Mouse (Mus musculus) embryonic facial prominence, embryonic 12.5 days (tissue): ENCODE measurements around the gene Odc1. TPM values are rescaled to one million over a fixed set of nuclear protein-coding genes. Genes with fewer than 3 reads are reported as not detected.

ENCODE experiments used
- ATAC-seq: fragments of 200-750 bp; cut with Nextera tagmentation; 2 replicates; pipeline ENCODE4 v1.8.0; 2017; ENCODE audit not compliant: insufficient number of reproducible peaks, insufficient read depth, low FRiP score, low TSS enrichment
- H3K27ac ChIP-seq: fragments of 300-500 bp; sonication (generic); 2 replicates; pipeline ENCODE4 v1.5.1; 2016; ENCODE audit warnings: mild to moderate bottlenecking
- H3K27me3 ChIP-seq: fragments of 300-500 bp; sonication (generic); 2 replicates; pipeline ENCODE4 v1.6.1; 2016; ENCODE audit warnings: mild to moderate bottlenecking, moderate library complexity
- H3K36me3 ChIP-seq: fragments of 300-500 bp; sonication (generic); 2 replicates; pipeline ENCODE4 v1.6.1; 2016; ENCODE audit warnings: mild to moderate bottlenecking
- H3K4me1 ChIP-seq: fragments of 300-500 bp; sonication (generic); 2 replicates; pipeline ENCODE4 v1.6.1; 2016
- H3K4me2 ChIP-seq: fragments of 300-500 bp; sonication (generic); replicated peaks from 2 replicates; pipeline ENCODE4 v1.6.1; 2016; ENCODE audit warnings: mild to moderate bottlenecking, moderate library complexity
- H3K4me3 ChIP-seq: fragments of 300-500 bp; sonication (generic); 2 replicates; pipeline ENCODE4 v1.5.1; 2016; ENCODE audit warnings: mild to moderate bottlenecking
- H3K9ac ChIP-seq: fragments of 300-500 bp; sonication (generic); 2 replicates; pipeline ENCODE4 v1.6.1; 2016; ENCODE audit warnings: mild to moderate bottlenecking, moderate library complexity
- H3K9me3 ChIP-seq: fragments of 300-500 bp; sonication (generic); 2 replicates; pipeline ENCODE4 v1.6.1; 2016; ENCODE audit warnings: mild to moderate bottlenecking, moderate library complexity
- WGBS: fragments of 180-500 bp; shearing (Covaris S2); methylation state at CpG from one replicate; pipeline ENCODE4 v1.1.7; 2016; 5-methylcytosine and 5-hydroxymethylcytosine counted together
- polyA plus RNA-seq: library from polyadenylated mRNA; unstranded; fragments of >200 nt; fragmentation: Nextera tagmentation; extraction: Ambion mirVana; gene quantifications from 2 replicates; pipeline ENCODE4 v1.2.1, GENCODE M21; 2016

Odc1 gene
- polyA plus RNA-seq, 1 experiment from 2014 or later, result 277 TPM

DNA sequence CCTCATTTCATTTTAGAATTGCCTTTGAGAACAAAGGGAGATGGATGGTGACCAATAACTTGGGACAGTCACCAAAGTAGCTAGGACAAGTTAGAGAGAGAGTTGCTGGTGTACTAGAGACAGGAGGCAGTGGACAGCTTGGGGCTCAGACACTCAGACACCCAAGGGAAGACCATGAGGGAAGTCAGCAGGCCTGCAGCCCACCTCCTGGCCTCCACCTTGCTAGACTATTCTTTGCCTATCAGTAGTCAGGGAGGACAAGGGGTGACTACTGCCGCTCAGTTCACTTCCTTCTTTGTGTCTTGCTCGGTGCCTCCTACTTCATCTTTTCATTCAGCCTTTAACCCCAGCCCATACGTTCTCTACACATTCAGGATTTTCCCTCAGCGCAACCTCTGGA is 50.1 kb downstream of the Odc1 start:
- Histone ChIP-seq H3K9me3 (no peaks in the 10 kb centered on the region), H3K27me3 (no peaks in the 10 kb centered on the region), H3K27ac (no peak overlapping the region), H3K9ac (no peak overlapping the region), H3K4me2 (no peak overlapping the region), H3K36me3 (no peaks in the 10 kb centered on the region), H3K4me1 (no peaks in the 10 kb centered on the region), H3K4me3 (no peak overlapping the region)
- ATAC-seq, result no peak
- WGBS, result 88% methylated on average over 4 of the region's 4 CpGs

DNA sequence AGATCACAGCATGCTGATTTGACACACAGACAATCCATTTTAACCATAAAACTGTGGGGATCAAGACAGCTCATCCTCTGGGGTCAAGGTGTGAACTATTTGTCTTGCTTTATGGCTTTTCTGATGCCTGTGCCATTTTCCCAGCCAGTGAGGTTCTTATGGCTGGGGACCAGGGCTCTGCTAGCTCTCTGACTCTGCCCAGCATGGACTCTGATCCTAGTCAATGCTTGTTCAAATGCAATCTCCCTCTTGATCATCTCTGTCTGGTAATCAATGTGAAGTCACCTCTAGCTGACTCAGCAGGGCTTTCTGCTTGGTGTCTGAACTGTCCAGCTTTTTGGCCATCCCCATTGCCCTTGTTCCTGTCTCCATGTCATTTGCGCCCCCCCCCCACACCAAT is 50.6 kb downstream of the Odc1 start:
- Histone ChIP-seq H3K4me2 (no peak overlapping the region), H3K36me3 (no peaks in the 10 kb centered on the region), H3K9ac (no peak overlapping the region), H3K27ac (no peak overlapping the region), H3K9me3 (no peaks in the 10 kb centered on the region), H3K4me3 (no peak overlapping the region), H3K27me3 (no peaks in the 10 kb centered on the region), H3K4me1 (no peaks in the 10 kb centered on the region)
- no peak for ATAC-seq
- 87% methylated on average over 1 of the region's 1 CpGs for WGBS

Other genes starting within 250 kb of the Odc1 start
- gene Atp6v1c2, start 215.4 kb upstream of the Odc1 start, polyA plus RNA-seq, result 0.78 and 0.83 TPM in 2 replicates
- gene Nol10, start 196.3 kb upstream of the Odc1 start, polyA plus RNA-seq, result 30.2 and 35.4 TPM in 2 replicates
- 35.7 and 39.5 TPM in 2 replicates for gene Hpcal1, start 146.1 kb downstream of the Odc1 start, polyA plus RNA-seq